Mouse (Mus musculus) intestine, postnatal 0 days (tissue): ENCODE results near the gene H2-DMb1. TPM values are rescaled to one million over a fixed set of nuclear protein-coding genes. Genes with fewer than 3 reads are reported as not detected.

Experiments used
- ATAC-seq: fragments of 200-750 bp; cut with Nextera tagmentation; 2 replicates; pipeline ENCODE4 v1.8.0; 2017; ENCODE audit warnings: mild to moderate bottlenecking, moderate TSS enrichment, moderate library complexity
- H3K27ac ChIP-seq: fragments of 300-500 bp; sonication (generic); 2 replicates; pipeline ENCODE4 v1.5.1; 2014; ENCODE audit warnings: mild to moderate bottlenecking, low read depth, low read length, moderate library complexity
- H3K27me3 ChIP-seq: fragments of 300-500 bp; sonication (generic); replicated peaks from 2 replicates; pipeline ENCODE4 v1.6.1; 2014; ENCODE audit warnings: low read length, mixed read lengths; ENCODE audit not compliant: control insufficient read depth, insufficient read depth
- H3K36me3 ChIP-seq: fragments of 300-500 bp; sonication (generic); 2 replicates; pipeline ENCODE4 v1.6.1; 2014; ENCODE audit warnings: mild to moderate bottlenecking, moderate library complexity; ENCODE audit not compliant: control insufficient read depth, insufficient read depth
- H3K4me1 ChIP-seq: fragments of 300-500 bp; sonication (generic); replicated peaks from 2 replicates; pipeline ENCODE4 v1.6.1; 2014; ENCODE audit warnings: antibody characterized with exemption, low read length, mixed read lengths; ENCODE audit not compliant: control insufficient read depth, insufficient read depth
- H3K4me2 ChIP-seq: fragments of 300-500 bp; sonication (generic); replicated peaks from 2 replicates; pipeline ENCODE4 v1.6.1; 2014; ENCODE audit warnings: low read depth, mild to moderate bottlenecking, moderate library complexity
- H3K4me3 ChIP-seq: fragments of 300-500 bp; sonication (generic); 2 replicates; pipeline ENCODE4 v1.5.1; 2014; ENCODE audit warnings: low read depth, low read length
- H3K9ac ChIP-seq: fragments of 300-500 bp; sonication (generic); 2 replicates; pipeline ENCODE4 v1.6.1; 2014; ENCODE audit warnings: mild to moderate bottlenecking, low read depth, low read length
- H3K9me3 ChIP-seq: fragments of 300-500 bp; sonication (generic); 2 replicates; pipeline ENCODE4 v1.6.1; 2016; ENCODE audit warnings: mixed run types; ENCODE audit not compliant: control insufficient read depth
- CTCF ChIP-seq: sonication (generic); IDR thresholded peaks from 2 replicates; pipeline ENCODE4 v1.5.1; 2016; ENCODE audit warnings: low read depth, mild to moderate bottlenecking, control low read depth, antibody characterized with exemption, moderate library complexity
- WGBS: fragments of 180-500 bp; shearing (Covaris S2); extraction: QIAGEN DNeasy Blood & Tissue Kit; methylation state at CpG from one replicate; pipeline ENCODE4 v1.1.7; 2014; 5-methylcytosine and 5-hydroxymethylcytosine counted together
- polyA plus RNA-seq: library from polyadenylated mRNA; unstranded; fragments of >200 nt; fragmentation: Nextera tagmentation; extraction: Ambion mirVana; gene quantifications from 2 replicates; pipeline ENCODE4 v1.2.1, GENCODE M21; 2015

H2-DMb1 gene
- polyA plus RNA-seq, 1 experiment from 2014 or later, result 5.1 TPM

- peaks cover 40% of the 10 kb centered on the region for H3K36me3 ChIP-seq
- peak overlapping the region; percentile 98 for H3K4me3 ChIP-seq
- no peaks in the 10 kb centered on the region for H3K4me1 ChIP-seq
- peak; percentile 23 for ATAC-seq
- peak overlapping the region; percentile 80 for H3K4me2 ChIP-seq
- peak overlapping the region; percentile 83 for H3K9ac ChIP-seq
- TF ChIP-seq CTCF, result no peak
- peak overlapping the region; percentile 100 for H3K27ac ChIP-seq
- 3% methylated on average over 35 of the region's 38 CpGs for WGBS
- no peaks in the 10 kb centered on the region for H3K27me3 ChIP-seq
- H3K9me3 ChIP-seq, result no peaks in the 10 kb centered on the region
Measured at GRCm38 (mm10) chr17:34118873-34119248, 34.0 kb upstream of the H2-DMb1 start.

- under 1% methylated on average over 90 of the region's 96 CpGs for WGBS
- Histone ChIP-seq H3K4me2 (peak within 1 kb of the TSS; percentile 80), H3K36me3 (peaks cover 34% of the 10 kb centered on the region), H3K27me3 (no peaks in the 10 kb centered on the region), H3K4me3 (peak within 1 kb of the TSS; percentile 98), H3K4me1 (no peaks in the 10 kb centered on the region), H3K27ac (peak within 1 kb of the TSS; percentile 100), H3K9ac (peak within 1 kb of the TSS; percentile 92), H3K9me3 (no peaks in the 10 kb centered on the region)
- no peak for TF ChIP-seq CTCF
- peak; percentile 69 for ATAC-seq
Measured at GRCm38 (mm10) chr17:34119249-34120179, 33.4 kb upstream of the H2-DMb1 start, which contains the start of gene H2-DMa. Gene H2-DMa, plus strand, starts transcription at chr17:34119541.

GRCm38 (mm10) chr17:34120180-34120723, 32.6 kb upstream of the H2-DMb1 start:
- no peak for TF ChIP-seq CTCF
- peak overlapping the region; percentile 92 for H3K9ac ChIP-seq
- no peaks in the 10 kb centered on the region for H3K27me3 ChIP-seq
- no peaks in the 10 kb centered on the region for H3K9me3 ChIP-seq
- peaks cover 26% of the 10 kb centered on the region for H3K36me3 ChIP-seq
- ATAC-seq, result 0 out of 2 replicates have a peak, but pooled peaks have one; percentile 5
- H3K27ac ChIP-seq, result peak overlapping the region; percentile 100
- under 1% methylated on average over 32 of the region's 42 CpGs for WGBS
- peak overlapping the region; percentile 80 for H3K4me2 ChIP-seq
- H3K4me1 ChIP-seq, result no peaks in the 10 kb centered on the region
- H3K4me3 ChIP-seq, result peak overlapping the region; percentile 98

GRCm38 (mm10) chr17:34120814-34121171, 32.1 kb upstream of the H2-DMb1 start:
- Histone ChIP-seq H3K9me3 (no peaks in the 10 kb centered on the region), H3K27me3 (no peaks in the 10 kb centered on the region), H3K36me3 (peaks cover 21% of the 10 kb centered on the region), H3K4me1 (no peaks in the 10 kb centered on the region), H3K27ac (peak overlapping the region; percentile 100), H3K9ac (peak overlapping the region; percentile 92), H3K4me3 (peak overlapping the region; percentile 98), H3K4me2 (peak overlapping the region; percentile 80)
- TF ChIP-seq CTCF, result peak; percentile 57
- peak; percentile 22 for ATAC-seq
- under 1% methylated on average over 31 of the region's 31 CpGs for WGBS

- Histone ChIP-seq H3K9me3 (no peaks in the 10 kb centered on the region), H3K27ac (peak overlapping the region; percentile 100), H3K4me3 (peak overlapping the region; percentile 98), H3K4me1 (no peaks in the 10 kb centered on the region), H3K36me3 (peaks cover 17% of the 10 kb centered on the region; the same call in 1 of the 2 replicates), H3K4me2 (peak overlapping the region; percentile 80), H3K9ac (peak overlapping the region; percentile 92), H3K27me3 (no peaks in the 10 kb centered on the region)
- WGBS, result under 1% methylated on average over 31 of the region's 35 CpGs
- TF ChIP-seq CTCF, result no peak; the same call in 1 of the 2 replicates
- ATAC-seq, result peak; percentile 25
Measured at GRCm38 (mm10) chr17:34121172-34121878, 31.5 kb upstream of the H2-DMb1 start.

- Histone ChIP-seq H3K9ac (peak overlapping the region; percentile 92), H3K4me3 (peak overlapping the region; percentile 98), H3K27me3 (no peaks in the 10 kb centered on the region), H3K4me2 (peak overlapping the region; percentile 80), H3K36me3 (peaks cover 12% of the 10 kb centered on the region; the same call in 1 of the 2 replicates), H3K9me3 (no peaks in the 10 kb centered on the region), H3K27ac (peak overlapping the region; percentile 100), H3K4me1 (no peaks in the 10 kb centered on the region)
- ATAC-seq, result peak; percentile 24; the same call in 1 of the 2 replicates
- TF ChIP-seq CTCF, result no peak
- WGBS, result 5% methylated on average over 8 of the region's 10 CpGs
Measured at GRCm38 (mm10) chr17:34121879-34122187, 31.0 kb upstream of the H2-DMb1 start.
